In genomic region chr9:65547111-65547510, GRCm38 (mm10) we compare ENCODE assay signal across 15 mouse cellular contexts. TPM values are rescaled to one million over a fixed set of nuclear protein-coding genes. Genes with fewer than 3 reads are reported as not detected.
DNase-seq lines count a peak whose midpoint lies in the region; ATAC-seq and TF ChIP-seq lines count a peak whose summit lies in the region.
"Had no signal": no experiment of that assay in that cellular context is flagged by ENCODE, and none has a peak within 500 bp of the region (broad histone marks: within the 10 kb centered on the region; RNA-seq: fewer than 3 reads in every experiment).

No protein-coding gene starts in this region.

- no peak overlapping the region for H3K4me2 ChIP-seq in hindbrain, embryonic 14.5 days (replicated peaks)
- H3K4me2 ChIP-seq in stomach, postnatal 0 days (replicated peaks; ENCODE audit: low read depth): no peak overlapping the region

- H3K36me3 ChIP-seq in hindbrain, embryonic 10.5 days: no peaks in the 10 kb centered on the region
- H3K36me3 ChIP-seq in hindbrain, embryonic 14.5 days (replicated peaks; ENCODE audit: control insufficient read depth, insufficient read depth): no peaks in the 10 kb centered on the region
- H3K36me3 ChIP-seq in spleen, adult 2 months (ENCODE audit: control insufficient read depth, insufficient read depth, low read length): no peaks in the 10 kb centered on the region
- no peaks in the 10 kb centered on the region for H3K36me3 ChIP-seq in stomach, postnatal 0 days (ENCODE audit: control insufficient read depth, insufficient read depth, low read length)
- H3K36me3 ChIP-seq: forebrain, embryonic 10.5 days had no signal

- no peak for DNase-seq in hindbrain, embryonic 10.5 days (ENCODE audit: low spot score)
- no peak for DNase-seq in hindbrain, embryonic 14.5 days (ENCODE audit: low spot score)
- DNase-seq in spleen, adult 2 months (ENCODE audit: low read depth in 1 of 2, low spot score in 2 of 2): no peak
- no peak for DNase-seq in spleen, adult 12 weeks (ENCODE audit: low spot score)
- DNase-seq in stomach, postnatal 0 days (ENCODE audit: low spot score): no peak
- no peak for DNase-seq in B cell, adult 2 months
- no peak for DNase-seq in urinary bladder, postnatal 10 days (ENCODE audit: low spot score)
- DNase-seq: cerebellum, adult 8-10 months; right cerebral cortex, postnatal 25 days; thymus, postnatal 4 days had no signal

- no peak for ATAC-seq in hindbrain, embryonic 14.5 days (ENCODE audit: low FRiP score)
- ATAC-seq in stomach, postnatal 0 days (ENCODE audit: low FRiP score, low TSS enrichment): no peak
- ATAC-seq: hindbrain, embryonic 16.5 days had no signal

- H3K4me3 ChIP-seq in hindbrain, embryonic 10.5 days: no peak overlapping the region
- H3K4me3 ChIP-seq in hindbrain, embryonic 14.5 days (replicated peaks; ENCODE audit: low read length): no peak overlapping the region
- H3K4me3 ChIP-seq in spleen, adult 2 months (ENCODE audit: extremely low read depth, insufficient read depth, insufficient read length): no peak overlapping the region
- no peak overlapping the region for H3K4me3 ChIP-seq in embryonic fibroblast, embryonic 13.5 days (ENCODE audit: insufficient read depth, low read length)
- H3K4me3 ChIP-seq in stomach, postnatal 0 days (ENCODE audit: low read depth, low read length): no peak overlapping the region
- H3K4me3 ChIP-seq: forebrain, embryonic 10.5 days had no signal

- WGBS in hindbrain, embryonic 10.5 days: 85% methylated on average over 5 of the region's 5 CpGs
- 73% methylated on average over 5 of the region's 5 CpGs for WGBS in hindbrain, embryonic 14.5 days
- WGBS in spleen, adult 2 months: 90% methylated on average over 5 of the region's 5 CpGs
- 71% methylated on average over 5 of the region's 5 CpGs for WGBS in stomach, postnatal 0 days

- H3K9me3 ChIP-seq in hindbrain, embryonic 10.5 days: no peaks in the 10 kb centered on the region
- H3K9me3 ChIP-seq in hindbrain, embryonic 14.5 days (ENCODE audit: control insufficient read depth, low read length): no peaks in the 10 kb centered on the region
- H3K9me3 ChIP-seq in stomach, postnatal 0 days (ENCODE audit: control insufficient read depth, low read length): no peaks in the 10 kb centered on the region
- H3K9me3 ChIP-seq: forebrain, embryonic 10.5 days had no signal

- 0 out of 2 replicates have a peak overlapping the region, but pooled peaks have one; percentile 73 for H3K27ac ChIP-seq in hindbrain, embryonic 10.5 days
- no peak overlapping the region for H3K27ac ChIP-seq in hindbrain, embryonic 14.5 days
- peak overlapping the region; percentile 66 for H3K27ac ChIP-seq in spleen, adult 2 months (ENCODE audit: insufficient read depth, low read length)
- peak overlapping the region; percentile 74 for H3K27ac ChIP-seq in embryonic fibroblast, embryonic 13.5 days (ENCODE audit: insufficient read depth, low read length)
- H3K27ac ChIP-seq in stomach, postnatal 0 days (replicated peaks): peak overlapping the region; percentile 53; the same call in 1 of the 2 replicates

- peaks cover 52% of the 10 kb centered on the region for H3K4me1 ChIP-seq in hindbrain, embryonic 10.5 days (replicated peaks)
- peaks cover 9% of the 10 kb centered on the region; the same call in 1 of the 2 replicates for H3K4me1 ChIP-seq in hindbrain, embryonic 14.5 days (replicated peaks; ENCODE audit: control insufficient read depth, insufficient read depth, low read length)
- peaks cover 53% of the 10 kb centered on the region for H3K4me1 ChIP-seq in spleen, adult 2 months (ENCODE audit: control insufficient read depth, insufficient read depth, insufficient read length)
- H3K4me1 ChIP-seq in embryonic fibroblast, embryonic 13.5 days (ENCODE audit: control insufficient read depth, insufficient read depth, low read length): peaks cover 31% of the 10 kb centered on the region
- H3K4me1 ChIP-seq in stomach, postnatal 0 days (replicated peaks; ENCODE audit: control insufficient read depth, insufficient read depth): 0 out of 2 replicates have a peak, but pooled peaks cover 3% of the 10 kb centered on the region

- TF ChIP-seq EP300 in stomach, postnatal 0 days (optimal IDR thresholded peaks at IDR 0.05): no peak

- no peaks in the 10 kb centered on the region for H3K27me3 ChIP-seq in hindbrain, embryonic 10.5 days (ENCODE audit: insufficient read depth, poor library complexity, severe bottlenecking)
- no peaks in the 10 kb centered on the region for H3K27me3 ChIP-seq in hindbrain, embryonic 14.5 days (ENCODE audit: control insufficient read depth, insufficient read depth, low read length)
- H3K27me3 ChIP-seq in spleen, adult 2 months (ENCODE audit: control insufficient read depth, insufficient read depth, low read length): no peaks in the 10 kb centered on the region
- no peaks in the 10 kb centered on the region for H3K27me3 ChIP-seq in stomach, postnatal 0 days (ENCODE audit: control insufficient read depth, insufficient read depth, low read length)

- no peak for TF ChIP-seq CTCF in spleen, adult 2 months (IDR thresholded peaks at IDR 0.05; ENCODE audit: extremely low read depth, insufficient read depth, insufficient read length, insufficient replicate concordance)
- TF ChIP-seq CTCF in embryonic fibroblast, embryonic 13.5 days (IDR thresholded peaks at IDR 0.05; ENCODE audit: borderline replicate concordance, insufficient read depth, low read length): no peak
- TF ChIP-seq CTCF in stomach, postnatal 0 days (IDR thresholded peaks at IDR 0.05; ENCODE audit: low read depth): no peak

- H3K9ac ChIP-seq in hindbrain, embryonic 14.5 days: no peak overlapping the region
- no peak overlapping the region for H3K9ac ChIP-seq in stomach, postnatal 0 days (ENCODE audit: low read length)

- no peak for TF ChIP-seq POLR2A in spleen, adult 2 months (IDR thresholded peaks at IDR 0.05; ENCODE audit: low read depth, low read length)
- TF ChIP-seq POLR2A in embryonic fibroblast, embryonic 13.5 days (IDR thresholded peaks at IDR 0.05; ENCODE audit: low read depth, low read length): no peak

RNA-seq across cellular contexts. Expression of gene Ankdd1a, which starts 27.1 kb away (rescaled TPM):
- polyA plus RNA-seq in hindbrain, embryonic 10.5 days (2016; fragmentation: Nextera tagmentation; extraction: Ambion mirVana): 0.11 TPM in 1 of 2 replicates, not detected in the other
- 0.38 and 1.0 TPM in 2 replicates for polyA plus RNA-seq in hindbrain, embryonic 14.5 days (2014; fragmentation: Nextera tagmentation; extraction: Ambion mirVana)
- 0.11 and 0.14 TPM in 2 replicates for polyA plus RNA-seq in spleen, adult 2 months (2012; rRNA removed)
- not detected in 2 replicates for polyA plus RNA-seq in embryonic fibroblast, embryonic 13.5 days (2011; ENCODE audit: insufficient read length, low read depth, missing spikeins)
- polyA plus RNA-seq in stomach, postnatal 0 days (2015; fragmentation: Nextera tagmentation; extraction: Ambion mirVana): 0.18 and 0.35 TPM in 2 replicates
- polyA plus RNA-seq: forebrain, embryonic 10.5 days; heart, embryonic 14.5 days; limb, embryonic 11.5 days had no signal

RNA-seq across cellular contexts. Expression of gene Plekho2, which starts 32.7 kb away (rescaled TPM):
- polyA plus RNA-seq in hindbrain, embryonic 10.5 days (2016; fragmentation: Nextera tagmentation; extraction: Ambion mirVana): 14.5 and 15.2 TPM in 2 replicates
- polyA plus RNA-seq in hindbrain, embryonic 14.5 days (2014; fragmentation: Nextera tagmentation; extraction: Ambion mirVana): 4.4 and 4.6 TPM in 2 replicates
- polyA plus RNA-seq in spleen, adult 2 months (2012; rRNA removed): 55.8 and 61.8 TPM in 2 replicates
- polyA plus RNA-seq in embryonic fibroblast, embryonic 13.5 days (2011; ENCODE audit: insufficient read length, low read depth, missing spikeins): 58.1 and 78.4 TPM in 2 replicates
- 9.6 and 10.6 TPM in 2 replicates for polyA plus RNA-seq in stomach, postnatal 0 days (2015; fragmentation: Nextera tagmentation; extraction: Ambion mirVana)

RNA-seq across cellular contexts. Expression of gene Pif1, which starts 39.8 kb away (rescaled TPM):
- 24.2 and 27.2 TPM in 2 replicates for polyA plus RNA-seq in hindbrain, embryonic 10.5 days (2016; fragmentation: Nextera tagmentation; extraction: Ambion mirVana)
- polyA plus RNA-seq in hindbrain, embryonic 14.5 days (2014; fragmentation: Nextera tagmentation; extraction: Ambion mirVana): 1.9 and 2.2 TPM in 2 replicates
- 4.3 and 6.4 TPM in 2 replicates for polyA plus RNA-seq in spleen, adult 2 months (2012; rRNA removed)
- polyA plus RNA-seq in embryonic fibroblast, embryonic 13.5 days (2011; ENCODE audit: insufficient read length, low read depth, missing spikeins): 8.3 and 10.9 TPM in 2 replicates
- 2.1 and 2.4 TPM in 2 replicates for polyA plus RNA-seq in stomach, postnatal 0 days (2015; fragmentation: Nextera tagmentation; extraction: Ambion mirVana)
